Mouse (Mus musculus): ENCODE results near the gene Aldh5a1.

Aldh5a1 gene

GRCm38 (mm10) chr13:24933199-24933598 lies 4.3 kb downstream of the Aldh5a1 start:
- DNase-seq (ENCODE audit: low spot score) = no peak

GRCm38 (mm10) chr13:24930591-24930990 lies 6.9 kb downstream of the Aldh5a1 start:
- no peak for DNase-seq (ENCODE audit: low spot score)

GRCm38 (mm10) chr13:24923991-24924390 lies 13.5 kb downstream of the Aldh5a1 start:
- no peak for DNase-seq (ENCODE audit: low spot score)

GRCm38 (mm10) chr13:24921281-24921680 lies 16.2 kb downstream of the Aldh5a1 start:
- DNase-seq (ENCODE audit: low spot score) = no peak

- DNase-seq (ENCODE audit: low spot score) = no peak
These were observed 17.0 kb downstream of the Aldh5a1 start for GRCm38 (mm10) chr13:24920333-24920977.

GRCm38 (mm10) chr13:24915831-24916230 lies 21.6 kb downstream of the Aldh5a1 start:
- no peak for DNase-seq (ENCODE audit: low spot score)

- DNase-seq (ENCODE audit: low spot score) = no peak
These were observed 22.5 kb downstream of the Aldh5a1 start for GRCm38 (mm10) chr13:24914915-24915314.

GRCm38 (mm10) chr13:24913576-24913975 lies 23.9 kb downstream of the Aldh5a1 start:
- no peak for DNase-seq (ENCODE audit: low spot score)

- no peak for DNase-seq (ENCODE audit: low spot score)
These were observed 28.3 kb downstream of the Aldh5a1 start for GRCm38 (mm10) chr13:24909112-24909511.

GRCm38 (mm10) chr13:24906831-24907570 lies 30.5 kb downstream of the Aldh5a1 start:
- no peak for DNase-seq (ENCODE audit: low spot score)

- DNase-seq (ENCODE audit: low spot score) = no peak
These were observed 32.0 kb downstream of the Aldh5a1 start for GRCm38 (mm10) chr13:24905422-24905821.

GRCm38 (mm10) chr13:24903412-24903811 lies 34.0 kb downstream of the Aldh5a1 start:
- DNase-seq (ENCODE audit: low spot score) = no peak

- no peak for DNase-seq (ENCODE audit: low spot score)
These were observed 35.5 kb downstream of the Aldh5a1 start for GRCm38 (mm10) chr13:24901916-24902315.

GRCm38 (mm10) chr13:24893880-24894279 lies 43.6 kb downstream of the Aldh5a1 start:
- DNase-seq (ENCODE audit: low spot score) = no peak

GRCm38 (mm10) chr13:24892516-24892915 lies 44.9 kb downstream of the Aldh5a1 start:
- DNase-seq (ENCODE audit: low spot score) = no peak

GRCm38 (mm10) chr13:24889554-24889953 lies 47.9 kb downstream of the Aldh5a1 start:
- DNase-seq (ENCODE audit: low spot score) = no peak

GRCm38 (mm10) chr13:24882411-24882810 lies 55.0 kb downstream of the Aldh5a1 start:
- DNase-seq (ENCODE audit: low spot score) = no peak

GRCm38 (mm10) chr13:24880704-24881103 lies 56.8 kb downstream of the Aldh5a1 start:
- DNase-seq (ENCODE audit: low spot score) = no peak

GRCm38 (mm10) chr13:24880208-24880607 lies 57.3 kb downstream of the Aldh5a1 start:
- DNase-seq (ENCODE audit: low spot score) = no peak

GRCm38 (mm10) chr13:24879359-24880040 lies 58.0 kb downstream of the Aldh5a1 start:
- no peak for DNase-seq (ENCODE audit: low spot score)

GRCm38 (mm10) chr13:24868233-24868632 lies 69.2 kb downstream of the Aldh5a1 start:
- no peak for DNase-seq (ENCODE audit: low spot score)

- no peak for DNase-seq (ENCODE audit: low spot score)
These were observed 69.7 kb downstream of the Aldh5a1 start for GRCm38 (mm10) chr13:24867789-24868188.
